ENCODE assay signal across 24 mouse cellular contexts in the genomic region with DNA sequence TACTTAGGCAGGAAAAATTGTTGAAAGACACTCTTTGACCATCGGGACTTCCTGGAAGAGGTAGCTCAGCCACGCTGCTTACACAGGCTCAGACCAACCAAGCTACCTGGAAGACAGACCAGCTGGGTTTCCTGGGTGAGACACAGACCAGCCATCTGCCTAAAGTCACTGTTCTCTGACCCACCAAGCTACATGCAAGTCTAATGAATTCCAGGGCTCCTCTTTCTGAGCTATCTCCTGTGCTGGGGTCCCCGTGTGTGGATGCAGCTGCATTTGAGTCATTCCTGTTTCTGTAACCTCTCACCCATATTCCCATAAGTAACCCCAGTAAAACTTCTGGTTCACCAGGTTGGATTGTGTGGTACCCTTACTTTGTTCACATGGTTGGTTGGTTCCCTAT.
"Had no signal": no experiment of that assay in that cellular context is flagged by ENCODE, and none has a peak within 500 bp of the region (broad histone marks: within the 10 kb centered on the region; RNA-seq: fewer than 3 reads in every experiment).

No protein-coding gene starts in this region.

- DNase-seq: cerebellum, adult 8-10 months; cerebellum, adult 9-10 months; cerebellum, adult 9-11 months; cerebellum, postnatal 10 days; cerebellum, postnatal 14 days; cerebellum, postnatal 25 days; cerebellum, postnatal 36 days; embryo, embryonic 11 days; forebrain, postnatal 0 days; gastrocnemius, adult 2 months; gastrocnemius, postnatal 10 days; gastrocnemius, postnatal 14 days; gastrocnemius, postnatal 25 days; gastrocnemius, postnatal 36 days; heart, adult 18-20 months had no signal

- H3K9me3 ChIP-seq: embryonic facial prominence, embryonic 10.5 days; embryonic facial prominence, embryonic 12.5 days; embryonic facial prominence, embryonic 13.5 days; embryonic facial prominence, embryonic 15.5 days; forebrain, embryonic 10.5 days; forebrain, embryonic 12.5 days; forebrain, embryonic 13.5 days; forebrain, embryonic 15.5 days had no signal

- H3K27me3 ChIP-seq: embryonic facial prominence, embryonic 12.5 days; embryonic facial prominence, embryonic 13.5 days; embryonic facial prominence, embryonic 15.5 days; forebrain, embryonic 12.5 days; forebrain, embryonic 13.5 days; forebrain, embryonic 15.5 days had no signal

- H3K27ac ChIP-seq: embryonic facial prominence, embryonic 10.5 days; embryonic facial prominence, embryonic 12.5 days; embryonic facial prominence, embryonic 13.5 days; embryonic facial prominence, embryonic 15.5 days; forebrain, embryonic 10.5 days; forebrain, embryonic 12.5 days; forebrain, embryonic 13.5 days; forebrain, embryonic 15.5 days; gastrocnemius, adult 2 months had no signal

- H3K36me3 ChIP-seq: embryonic facial prominence, embryonic 10.5 days; embryonic facial prominence, embryonic 12.5 days; embryonic facial prominence, embryonic 13.5 days; embryonic facial prominence, embryonic 15.5 days; forebrain, embryonic 10.5 days; forebrain, embryonic 12.5 days; forebrain, embryonic 15.5 days had no signal

- H3K4me1 ChIP-seq: embryonic facial prominence, embryonic 10.5 days; embryonic facial prominence, embryonic 12.5 days; embryonic facial prominence, embryonic 13.5 days; embryonic facial prominence, embryonic 15.5 days; forebrain, embryonic 13.5 days; forebrain, embryonic 15.5 days had no signal

- H3K4me3 ChIP-seq: embryonic facial prominence, embryonic 10.5 days; embryonic facial prominence, embryonic 12.5 days; embryonic facial prominence, embryonic 13.5 days; embryonic facial prominence, embryonic 15.5 days; erythroblast, embryonic 14.5 days; forebrain, embryonic 10.5 days; forebrain, embryonic 12.5 days; forebrain, embryonic 13.5 days; forebrain, embryonic 15.5 days; gastrocnemius, adult 2 months had no signal

- H3K9ac ChIP-seq: embryonic facial prominence, embryonic 12.5 days; embryonic facial prominence, embryonic 13.5 days; embryonic facial prominence, embryonic 15.5 days; forebrain, embryonic 12.5 days; forebrain, embryonic 13.5 days; forebrain, embryonic 15.5 days; forebrain, postnatal 0 days had no signal
